Mouse (Mus musculus): ENCODE results near the gene Sh3rf1. TPM values are rescaled to one million over a fixed set of nuclear protein-coding genes. Genes with fewer than 3 reads are reported as not detected.

Sh3rf1 gene
- polyA plus RNA-seq, 1 experiment from 2014 or later, result 32.8 TPM

- Histone ChIP-seq H3K9me3 (no peaks in the 10 kb centered on the region), H3K4me2 (replicated peaks) (no peak overlapping the region), H3K27me3 (no peaks in the 10 kb centered on the region), H3K9ac (replicated peaks) (no peak overlapping the region), H3K4me3 (no peak overlapping the region), H3K36me3 (no peaks in the 10 kb centered on the region), H3K4me1 (peaks cover 41% of the 10 kb centered on the region), H3K27ac (replicated peaks) (no peak overlapping the region)
- WGBS, result 80% methylated on average over 5 of the region's 5 CpGs
- ATAC-seq (replicated peaks), result no peak
These were observed 98.1 kb downstream of the Sh3rf1 start for GRCm38 (mm10) chr8:61321780-61322179.

- no peak overlapping the region for H3K4me2 ChIP-seq (replicated peaks)
- no peak overlapping the region for H3K9ac ChIP-seq (replicated peaks)
- no peak overlapping the region for H3K27ac ChIP-seq (replicated peaks)
- ATAC-seq (replicated peaks), result no peak
- peaks cover 37% of the 10 kb centered on the region for H3K4me1 ChIP-seq
- H3K36me3 ChIP-seq, result no peaks in the 10 kb centered on the region
- H3K4me3 ChIP-seq, result no peak overlapping the region
- H3K9me3 ChIP-seq, result no peaks in the 10 kb centered on the region
- no peaks in the 10 kb centered on the region for H3K27me3 ChIP-seq
- WGBS, result 82% methylated on average over 8 of the region's 8 CpGs
These were observed 98.8 kb downstream of the Sh3rf1 start for GRCm38 (mm10) chr8:61322462-61322861.

- 0 out of 2 replicates have a peak, but pooled peaks have one; percentile 29 for ATAC-seq (replicated peaks)
- H3K27ac ChIP-seq (replicated peaks), result peak overlapping the region; percentile 57
- H3K4me2 ChIP-seq (replicated peaks), result peak overlapping the region; percentile 22; the same call in 1 of the 2 replicates
These were observed 100.8 kb downstream of the Sh3rf1 start for GRCm38 (mm10) chr8:61324363-61324914.

GRCm38 (mm10) chr8:61325014-61325715, 101.5 kb downstream of the Sh3rf1 start:
- Histone ChIP-seq H3K4me3 (no peak overlapping the region), H3K27ac (replicated peaks) (peak overlapping the region; percentile 57), H3K27me3 (no peaks in the 10 kb centered on the region), H3K4me1 (peaks cover 32% of the 10 kb centered on the region), H3K36me3 (no peaks in the 10 kb centered on the region), H3K9ac (replicated peaks) (no peak overlapping the region), H3K4me2 (replicated peaks) (peak overlapping the region; percentile 22; the same call in 1 of the 2 replicates), H3K9me3 (no peaks in the 10 kb centered on the region)
- peak; percentile 86 for ATAC-seq (replicated peaks)
- 7% methylated on average over 16 of the region's 16 CpGs for WGBS

More at GRCm38 (mm10) chr8:61324363-61324914, 100.8 kb downstream of the Sh3rf1 start:
- Histone ChIP-seq H3K9me3 (no peaks in the 10 kb centered on the region), H3K27me3 (no peaks in the 10 kb centered on the region), H3K4me3 (no peak overlapping the region), H3K4me1 (peaks cover 32% of the 10 kb centered on the region), H3K36me3 (no peaks in the 10 kb centered on the region), H3K9ac (replicated peaks) (no peak overlapping the region)
- whole genome bisulfite sequencing, result 10% methylated on average over 10 of the region's 10 CpGs

- ATAC-seq (replicated peaks), result no peak
- Histone ChIP-seq H3K36me3 (no peaks in the 10 kb centered on the region), H3K9me3 (no peaks in the 10 kb centered on the region), H3K27me3 (no peaks in the 10 kb centered on the region), H3K9ac (replicated peaks) (no peak overlapping the region), H3K27ac (replicated peaks) (peak overlapping the region; percentile 57), H3K4me2 (replicated peaks) (no peak overlapping the region), H3K4me1 (peaks cover 32% of the 10 kb centered on the region), H3K4me3 (no peak overlapping the region)
- 92% methylated on average over 8 of the region's 8 CpGs for WGBS
These were observed 102.6 kb downstream of the Sh3rf1 start for GRCm38 (mm10) chr8:61326281-61326680.

GRCm38 (mm10) chr8:61327333-61327732, 103.7 kb downstream of the Sh3rf1 start:
- H3K27ac ChIP-seq (replicated peaks), result no peak overlapping the region; the same call in 1 of the 2 replicates
- no peaks in the 10 kb centered on the region for H3K36me3 ChIP-seq
- H3K9ac ChIP-seq (replicated peaks), result no peak overlapping the region
- H3K9me3 ChIP-seq, result no peaks in the 10 kb centered on the region
- WGBS, result 88% methylated on average over 5 of the region's 5 CpGs
- H3K4me1 ChIP-seq, result peaks cover 32% of the 10 kb centered on the region
- no peak for ATAC-seq (replicated peaks)
- no peak overlapping the region for H3K4me3 ChIP-seq
- H3K27me3 ChIP-seq, result no peaks in the 10 kb centered on the region
- H3K4me2 ChIP-seq (replicated peaks), result no peak overlapping the region

- no peak overlapping the region for H3K9ac ChIP-seq (replicated peaks)
- no peaks in the 10 kb centered on the region for H3K4me1 ChIP-seq
- H3K4me2 ChIP-seq (replicated peaks), result no peak overlapping the region
- H3K27ac ChIP-seq (replicated peaks), result no peak overlapping the region
- H3K9me3 ChIP-seq, result no peaks in the 10 kb centered on the region
- no peaks in the 10 kb centered on the region for H3K27me3 ChIP-seq
- no peaks in the 10 kb centered on the region for H3K36me3 ChIP-seq
- H3K4me3 ChIP-seq, result no peak overlapping the region
- ATAC-seq (replicated peaks), result no peak
- WGBS, result 86% methylated on average over 6 of the region's 6 CpGs
These were observed 116.0 kb downstream of the Sh3rf1 start for GRCm38 (mm10) chr8:61339629-61340028.

- Histone ChIP-seq H3K9ac (replicated peaks) (no peak overlapping the region), H3K27ac (replicated peaks) (no peak overlapping the region)
These were observed 116.8 kb downstream of the Sh3rf1 start for GRCm38 (mm10) chr8:61340283-61340984.

GRCm38 (mm10) chr8:61341587-61342441, 118.1 kb downstream of the Sh3rf1 start:
- Histone ChIP-seq H3K4me3 (no peak overlapping the region), H3K4me2 (replicated peaks) (no peak overlapping the region), H3K9ac (replicated peaks) (no peak overlapping the region), H3K36me3 (no peaks in the 10 kb centered on the region), H3K4me1 (no peaks in the 10 kb centered on the region), H3K27me3 (no peaks in the 10 kb centered on the region), H3K9me3 (no peaks in the 10 kb centered on the region), H3K27ac (replicated peaks) (no peak overlapping the region)
- no peak for ATAC-seq (replicated peaks)
- 74% methylated on average over 12 of the region's 12 CpGs for WGBS

More at GRCm38 (mm10) chr8:61340283-61340984, 116.8 kb downstream of the Sh3rf1 start:
- no peak overlapping the region for H3K4me3 ChIP-seq
- no peak for ATAC-seq (replicated peaks)
- no peaks in the 10 kb centered on the region for H3K27me3 ChIP-seq
- H3K9me3 ChIP-seq, result no peaks in the 10 kb centered on the region
- no peaks in the 10 kb centered on the region for H3K36me3 ChIP-seq
- H3K4me2 ChIP-seq (replicated peaks), result no peak overlapping the region
- H3K4me1 ChIP-seq, result no peaks in the 10 kb centered on the region
- WGBS, result 92% methylated on average over 17 of the region's 17 CpGs

GRCm38 (mm10) chr8:61342473-61343026, 118.9 kb downstream of the Sh3rf1 start:
- Histone ChIP-seq H3K36me3 (no peaks in the 10 kb centered on the region), H3K9me3 (no peaks in the 10 kb centered on the region), H3K4me1 (no peaks in the 10 kb centered on the region), H3K4me2 (replicated peaks) (no peak overlapping the region), H3K27me3 (no peaks in the 10 kb centered on the region), H3K27ac (replicated peaks) (no peak overlapping the region), H3K4me3 (no peak overlapping the region), H3K9ac (replicated peaks) (no peak overlapping the region)
- 85% methylated on average over 7 of the region's 7 CpGs for WGBS
- no peak for ATAC-seq (replicated peaks)

- H3K4me2 ChIP-seq (replicated peaks), result no peak overlapping the region
- no peaks in the 10 kb centered on the region; the same call in 1 of the 2 replicates for H3K4me1 ChIP-seq
- no peak overlapping the region for H3K4me3 ChIP-seq
- 95% methylated on average over 2 of the region's 2 CpGs for WGBS
- H3K9ac ChIP-seq (replicated peaks), result no peak overlapping the region
- ATAC-seq (replicated peaks), result no peak
- H3K9me3 ChIP-seq, result no peaks in the 10 kb centered on the region
- H3K36me3 ChIP-seq, result peaks cover 2% of the 10 kb centered on the region; the same call in 1 of the 2 replicates
- H3K27me3 ChIP-seq, result no peaks in the 10 kb centered on the region
- no peak overlapping the region for H3K27ac ChIP-seq (replicated peaks)
These were observed 120.8 kb downstream of the Sh3rf1 start for GRCm38 (mm10) chr8:61344435-61344834.
